Mouse (Mus musculus) stomach, postnatal 0 days (tissue): ENCODE data around the gene Gpr27. TPM values are rescaled to one million over a fixed set of nuclear protein-coding genes. Genes with fewer than 3 reads are reported as not detected.

ENCODE experiments used
- ATAC-seq: fragments of 200-750 bp; cut with Nextera tagmentation; 2 replicates; pipeline ENCODE4 v1.8.0; 2017; ENCODE audit not compliant: low FRiP score, low TSS enrichment
- DNase-seq: peaks from one replicate; pipeline ENCODE4 v3.0.0-alpha.2; 2016; ENCODE audit warnings: low spot score
- H3K27ac ChIP-seq: fragments of 300-500 bp; sonication (generic); replicated peaks from 2 replicates; pipeline ENCODE4 v1.5.1; 2014; ENCODE audit warnings: mild to moderate bottlenecking, control low read depth
- H3K27me3 ChIP-seq: fragments of 300-500 bp; sonication (generic); 2 replicates; pipeline ENCODE4 v1.6.1; 2014; ENCODE audit warnings: low read length; ENCODE audit not compliant: control insufficient read depth, insufficient read depth
- H3K36me3 ChIP-seq: fragments of 300-500 bp; sonication (generic); 2 replicates; pipeline ENCODE4 v1.6.1; 2014; ENCODE audit warnings: low read length, mixed read lengths; ENCODE audit not compliant: control insufficient read depth, insufficient read depth
- H3K4me1 ChIP-seq: fragments of 300-500 bp; sonication (generic); replicated peaks from 2 replicates; pipeline ENCODE4 v1.6.1; 2014; ENCODE audit warnings: antibody characterized with exemption; ENCODE audit not compliant: control insufficient read depth, insufficient read depth
- H3K4me2 ChIP-seq: fragments of 300-500 bp; sonication (generic); replicated peaks from 2 replicates; pipeline ENCODE4 v1.6.1; 2014; ENCODE audit warnings: low read depth, mild to moderate bottlenecking, control low read depth, moderate library complexity
- H3K4me3 ChIP-seq: fragments of 300-500 bp; sonication (generic); 2 replicates; pipeline ENCODE4 v1.5.1; 2014; ENCODE audit warnings: low read depth, low read length, control low read depth
- H3K9ac ChIP-seq: fragments of 300-500 bp; sonication (generic); 2 replicates; pipeline ENCODE4 v1.6.1; 2014; ENCODE audit warnings: mild to moderate bottlenecking, low read length, control low read depth, mixed read lengths
- H3K9me3 ChIP-seq: fragments of 300-500 bp; sonication (generic); 2 replicates; pipeline ENCODE4 v1.6.1; 2016; ENCODE audit warnings: low read length; ENCODE audit not compliant: control insufficient read depth
- CTCF ChIP-seq: IDR thresholded peaks from 2 replicates; pipeline ENCODE4 v1.5.1; 2016; ENCODE audit warnings: antibody characterized with exemption, low read depth, mild to moderate bottlenecking, moderate library complexity
- EP300 ChIP-seq: optimal IDR thresholded peaks from 2 replicates; pipeline ENCODE3; 2016; ENCODE audit warnings: antibody characterized with exemption
- WGBS: fragments of 180-500 bp; shearing (Covaris S2); extraction: QIAGEN DNeasy Blood & Tissue Kit; methylation state at CpG from one replicate; pipeline ENCODE4 v1.1.7; 2014; 5-methylcytosine and 5-hydroxymethylcytosine counted together
- polyA plus RNA-seq: library from polyadenylated mRNA; unstranded; fragments of >200 nt; fragmentation: Nextera tagmentation; extraction: Ambion mirVana; gene quantifications from 2 replicates; pipeline ENCODE4 v1.2.1, GENCODE M21; 2015

Gene Gpr27
- polyA plus RNA-seq, 1 experiment from 2014 or later: 2.5 TPM

- no peaks in the 10 kb centered on the region for H3K27me3 ChIP-seq
- ATAC-seq: no peak
- no peaks in the 10 kb centered on the region for H3K9me3 ChIP-seq
- 56% methylated on average over 11 of the region's 11 CpGs for WGBS
- no peak overlapping the region for H3K9ac ChIP-seq
- no peak overlapping the region for H3K4me3 ChIP-seq
- no peak for TF ChIP-seq EP300
- no peak for TF ChIP-seq CTCF
- H3K4me2 ChIP-seq: no peak overlapping the region
- H3K27ac ChIP-seq: no peak overlapping the region
- peak; percentile 26 for DNase-seq
- H3K4me1 ChIP-seq: no peaks in the 10 kb centered on the region
- no peaks in the 10 kb centered on the region for H3K36me3 ChIP-seq
These were observed 19.2 kb downstream of the Gpr27 start for GRCm38 (mm10) chr6:99711576-99712101.

GRCm38 (mm10) chr6:99713256-99713655 lies 20.8 kb downstream of the Gpr27 start:
- WGBS: 67% methylated on average over 5 of the region's 5 CpGs
- H3K9me3 ChIP-seq: no peaks in the 10 kb centered on the region
- no peak overlapping the region for H3K9ac ChIP-seq
- DNase-seq: no peak
- ATAC-seq: no peak
- no peak overlapping the region for H3K4me2 ChIP-seq
- no peak overlapping the region for H3K27ac ChIP-seq
- TF ChIP-seq EP300 (no peak), CTCF (no peak)
- no peaks in the 10 kb centered on the region for H3K36me3 ChIP-seq
- H3K4me1 ChIP-seq: no peaks in the 10 kb centered on the region
- H3K4me3 ChIP-seq: no peak overlapping the region
- H3K27me3 ChIP-seq: no peaks in the 10 kb centered on the region

- Histone ChIP-seq H3K9ac (no peak overlapping the region), H3K4me1 (no peaks in the 10 kb centered on the region), H3K9me3 (no peaks in the 10 kb centered on the region), H3K4me2 (no peak overlapping the region), H3K27me3 (no peaks in the 10 kb centered on the region), H3K4me3 (no peak overlapping the region), H3K36me3 (no peaks in the 10 kb centered on the region), H3K27ac (no peak overlapping the region)
- WGBS: 57% methylated on average over 6 of the region's 6 CpGs
- TF ChIP-seq CTCF (no peak), EP300 (no peak)
- ATAC-seq: no peak
- DNase-seq: no peak
These were observed 22.7 kb downstream of the Gpr27 start for GRCm38 (mm10) chr6:99715191-99715590.

- TF ChIP-seq CTCF: peak; percentile 12; the same call in 1 of the 2 replicates
- TF ChIP-seq EP300: no peak
- Histone ChIP-seq H3K27me3 (no peaks in the 10 kb centered on the region), H3K27ac (no peak overlapping the region), H3K9me3 (no peaks in the 10 kb centered on the region), H3K4me1 (no peaks in the 10 kb centered on the region), H3K4me3 (no peak overlapping the region), H3K9ac (no peak overlapping the region), H3K4me2 (no peak overlapping the region), H3K36me3 (no peaks in the 10 kb centered on the region)
- WGBS: 61% methylated on average over 6 of the region's 6 CpGs
- ATAC-seq (no peak), DNase-seq (no peak)
These were observed 23.4 kb downstream of the Gpr27 start for GRCm38 (mm10) chr6:99715913-99716312.

- Histone ChIP-seq H3K9me3 (no peaks in the 10 kb centered on the region), H3K4me3 (no peak overlapping the region), H3K36me3 (no peaks in the 10 kb centered on the region), H3K4me2 (no peak overlapping the region), H3K27ac (no peak overlapping the region), H3K4me1 (no peaks in the 10 kb centered on the region), H3K9ac (no peak overlapping the region), H3K27me3 (peaks cover under 1% of the 10 kb centered on the region; the same call in 1 of the 2 replicates)
- DNase-seq (no peak), ATAC-seq (no peak)
- WGBS: 77% methylated on average over 9 of the region's 9 CpGs
- no peak for TF ChIP-seq CTCF
- no peak for TF ChIP-seq EP300
These were observed 28.6 kb downstream of the Gpr27 start for GRCm38 (mm10) chr6:99721032-99721431.

- no peak overlapping the region for H3K9ac ChIP-seq
- TF ChIP-seq CTCF (no peak), EP300 (no peak)
- H3K4me1 ChIP-seq: 0 out of 2 replicates have a peak, but pooled peaks cover 4% of the 10 kb centered on the region
- no peak overlapping the region for H3K27ac ChIP-seq
- H3K36me3 ChIP-seq: no peaks in the 10 kb centered on the region
- H3K4me2 ChIP-seq: no peak overlapping the region
- WGBS: 90% methylated on average over 9 of the region's 9 CpGs
- ATAC-seq (no peak), DNase-seq (no peak)
- H3K4me3 ChIP-seq: no peak overlapping the region
- peaks cover 9% of the 10 kb centered on the region for H3K27me3 ChIP-seq
- H3K9me3 ChIP-seq: no peaks in the 10 kb centered on the region
These were observed 29.9 kb downstream of the Gpr27 start for GRCm38 (mm10) chr6:99722390-99722789.
